Mouse (Mus musculus) gastrocnemius, adult 2 months (tissue): ENCODE measurements around the gene Col5a1. TPM values are rescaled to one million over a fixed set of nuclear protein-coding genes. Genes with fewer than 3 reads are reported as not detected.

Experiments
- DNase-seq: peaks from one replicate; pipeline ENCODE4 v3.0.0; 2022
- H3K27ac ChIP-seq: fragments of 200-600 bp; 2 replicates; pipeline ENCODE4 v1.8.1; 2022; ENCODE audit warnings: mild to moderate bottlenecking
- H3K4me3 ChIP-seq: fragments of 200-600 bp; 2 replicates; pipeline ENCODE4 v1.8.1; 2022; ENCODE audit warnings: mild to moderate bottlenecking, moderate library complexity
- CTCF ChIP-seq: fragments of 200-600 bp; IDR thresholded peaks from 2 replicates; pipeline ENCODE4 v1.8.1; 2022; ENCODE audit warnings: antibody characterized with exemption, mild to moderate bottlenecking, moderate library complexity
- intact Hi-C: fragments of 180-260 bp; cut with DNase I; formaldehyde crosslinking; loops from one replicate; pipeline ENCODE4 v1.15.1; 2025
- long read RNA-seq, 2 experiments: library from polyadenylated mRNA; stranded (forward); transcript quantifications; one replicate each; pipeline ENCODE4 v2.0.0; 2021
- total RNA-seq, 2 experiments: library from RNA; stranded (reverse); gene quantifications; 2 replicates each; pipeline ENCODE4 v1.2.3; 2021

Gene Col5a1
- 10 to 100 TPM; 15.9 to 20.9 TPM for total RNA-seq
- long read RNA-seq, experiment 1, full-length matches to known transcripts, result 1 of 12 reads
- long read RNA-seq, experiment 1, partial matches to known transcripts, result 7 of 12 reads
- long read RNA-seq, experiment 1, other reads (novel, unspliced or antisense), result 4 of 12 reads
- long read RNA-seq, experiment 2, full-length matches to known transcripts, result 1 of 8 reads
- long read RNA-seq, experiment 2, partial matches to known transcripts, result 6 of 8 reads
- long read RNA-seq, experiment 2, other reads (novel, unspliced or antisense), result 1 of 8 reads

GRCm38 (mm10) chr2:27886148-27886551 lies at the start of gene Col5a1:
Gene Col5a1, plus strand, starts transcription at chr2:27886425.
- peak within 1 kb of the TSS; percentile 87 for H3K27ac ChIP-seq
- intact Hi-C loops, result loop anchor here (2.0 to 10.0 kb wide), 2 partner anchors 113 to 341 kb away; no protein-coding TSS in a partner anchor
- H3K4me3 ChIP-seq, result peak within 1 kb of the TSS; percentile 93
- TF ChIP-seq CTCF, result no peak
- DNase-seq, result peak; percentile 93

DNA sequence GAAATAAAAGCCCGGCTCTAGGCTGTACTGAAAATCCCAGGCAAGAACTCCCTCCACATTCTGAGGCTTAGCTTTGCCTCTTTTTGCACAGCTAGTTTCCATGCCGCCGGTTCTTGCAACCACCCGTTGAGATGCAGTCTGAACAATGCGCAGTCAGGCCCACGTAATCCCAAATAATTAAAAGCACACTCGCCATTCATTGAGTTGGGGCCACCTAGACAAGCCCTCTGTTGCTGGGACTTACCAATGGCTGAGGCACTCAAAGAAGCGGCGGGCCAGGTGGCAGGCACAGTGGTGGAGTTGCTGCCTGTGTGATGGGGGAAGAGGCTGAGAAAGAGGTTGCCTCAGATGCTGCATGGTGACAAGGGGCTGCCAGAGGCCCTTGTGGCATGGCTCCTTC lies 48.1 kb upstream of the Col5a1 start:
- DNase-seq, result no peak
- TF ChIP-seq CTCF, result no peak
- no peak overlapping the region for H3K4me3 ChIP-seq
- intact Hi-C loops, result no loop called here
- H3K27ac ChIP-seq, result no peak overlapping the region

DNA sequence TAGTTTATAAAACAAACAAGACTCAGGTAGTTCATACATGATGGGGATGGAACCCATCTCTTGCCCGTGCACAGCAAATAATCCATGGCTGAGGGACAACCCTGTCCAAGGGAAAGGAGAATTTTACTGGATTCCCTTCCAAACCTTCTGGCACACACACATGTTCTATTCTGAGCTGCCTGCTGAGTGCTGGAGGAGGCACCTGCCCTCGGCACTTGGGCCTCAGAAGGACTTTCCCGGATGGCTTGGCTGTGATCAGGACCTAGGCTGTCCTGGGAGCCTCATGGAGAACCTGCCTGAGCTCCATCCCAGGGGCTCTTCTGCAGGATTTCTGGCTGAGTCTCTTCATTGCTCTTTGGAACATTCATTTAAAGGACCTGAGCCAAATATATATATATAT lies 45.3 kb upstream of the Col5a1 start:
- intact Hi-C loops, result no loop called here
- no peak overlapping the region for H3K4me3 ChIP-seq
- peak; percentile 27 for DNase-seq
- TF ChIP-seq CTCF, result no peak
- H3K27ac ChIP-seq, result peak overlapping the region; percentile 38

GRCm38 (mm10) chr2:27842893-27843292 lies 43.3 kb upstream of the Col5a1 start:
- no peak overlapping the region for H3K4me3 ChIP-seq
- DNase-seq, result no peak
- intact Hi-C loops, result no loop called here
- no peak for TF ChIP-seq CTCF
- no peak overlapping the region for H3K27ac ChIP-seq

GRCm38 (mm10) chr2:27844885-27845284 lies 41.3 kb upstream of the Col5a1 start:
- Histone ChIP-seq H3K27ac (no peak overlapping the region), H3K4me3 (no peak overlapping the region)
- intact Hi-C loops, result loop anchor here (5.0 kb wide), 1 partner anchor 63 kb away; no protein-coding TSS in a partner anchor
- no peak for TF ChIP-seq CTCF
- no peak for DNase-seq

DNA sequence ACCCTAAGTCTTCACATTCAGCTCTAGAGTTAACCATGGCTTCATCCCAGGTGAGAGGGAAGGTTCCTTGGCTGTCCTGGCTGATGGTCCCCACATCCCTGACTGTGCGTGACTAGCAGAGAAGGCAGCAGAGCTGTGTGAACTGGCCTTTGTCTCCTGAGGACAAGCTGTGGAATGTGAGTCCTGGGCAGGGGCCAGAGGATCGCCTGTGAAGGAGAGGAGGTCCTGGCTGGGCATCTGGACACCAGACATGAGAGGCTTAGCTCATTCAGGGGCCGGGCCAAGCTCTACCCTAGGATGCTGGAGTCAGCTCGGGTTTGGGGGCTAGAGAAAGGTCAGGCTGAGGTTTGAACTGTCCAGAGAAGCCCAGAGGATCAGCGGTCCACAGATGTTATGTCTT lies 39.2 kb upstream of the Col5a1 start:
- Histone ChIP-seq H3K27ac (peak overlapping the region; percentile 56), H3K4me3 (no peak overlapping the region)
- DNase-seq, result peak; percentile 83
- intact Hi-C loops, result loop anchor here (5.0 kb wide), 1 partner anchor 65 kb away; no protein-coding TSS in a partner anchor
- TF ChIP-seq CTCF, result no peak

DNA sequence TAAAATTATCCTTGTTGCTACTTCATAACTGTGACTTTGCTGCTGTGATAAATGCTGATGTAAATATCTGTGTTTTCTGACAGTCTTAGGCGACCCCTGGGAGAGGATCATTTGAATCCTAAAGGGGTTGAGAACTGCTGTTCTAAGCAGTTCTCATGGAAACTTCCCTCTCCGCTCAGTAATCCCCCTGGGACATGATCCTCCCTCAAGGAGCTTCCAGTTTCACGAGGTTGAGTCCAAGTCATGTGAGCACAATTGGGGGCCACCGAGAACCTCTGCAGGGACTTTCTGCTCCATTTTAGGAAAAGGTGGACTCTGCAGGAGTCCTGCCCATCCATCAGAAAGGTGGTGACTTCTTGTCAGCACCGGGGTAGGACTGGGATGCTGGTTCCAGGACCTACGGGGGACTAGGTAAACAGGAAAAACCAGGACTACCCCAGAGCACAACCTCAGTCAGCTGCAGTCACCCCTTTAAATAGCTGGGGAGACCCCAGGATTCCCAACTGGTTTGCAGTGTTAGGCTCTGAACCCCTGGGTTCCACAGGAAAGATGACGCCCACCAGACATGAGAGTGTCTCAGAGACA lies 38.3 kb upstream of the Col5a1 start:
- Histone ChIP-seq H3K4me3 (no peak overlapping the region), H3K27ac (peak overlapping the region; percentile 56)
- intact Hi-C loops, result loop anchor here (5.0 kb wide), 1 partner anchor 66 kb away; no protein-coding TSS in a partner anchor
- TF ChIP-seq CTCF, result no peak
- DNase-seq, result no peak

DNA sequence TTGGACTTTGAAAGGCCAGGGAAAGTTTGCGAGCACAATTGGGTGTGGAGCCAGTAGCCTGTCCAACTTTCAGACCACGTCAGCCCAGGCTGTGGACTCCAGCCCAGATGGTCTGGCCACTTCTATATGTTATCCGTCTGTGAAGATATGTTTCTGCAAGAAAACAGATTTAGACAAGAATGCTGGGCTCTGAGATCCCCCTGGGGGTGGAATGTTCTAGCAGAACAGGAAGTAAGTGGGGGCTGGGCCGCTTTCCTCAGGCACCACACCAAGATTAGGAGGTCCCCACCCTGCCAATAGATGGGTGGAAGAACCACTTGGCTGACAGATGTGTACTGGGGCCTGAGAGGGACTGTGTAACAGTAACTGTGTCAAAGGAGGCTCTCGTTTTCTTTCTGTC lies 37.8 kb upstream of the Col5a1 start:
- TF ChIP-seq CTCF, result no peak
- intact Hi-C loops, result loop anchor here (5.0 kb wide), 1 partner anchor 66 kb away; no protein-coding TSS in a partner anchor
- peak; percentile 74 for DNase-seq

GRCm38 (mm10) chr2:27858348-27858903 lies 27.8 kb upstream of the Col5a1 start:
- Histone ChIP-seq H3K27ac (peak overlapping the region; percentile 84), H3K4me3 (peak overlapping the region; percentile 50)
- DNase-seq, result peak; percentile 83
- intact Hi-C loops, result loop anchor here (5.0 kb wide), 1 partner anchor 41 kb away; no protein-coding TSS in a partner anchor
- TF ChIP-seq CTCF, result no peak

More for the DNA sequence above, 37.8 kb upstream of the Col5a1 start:
- Histone ChIP-seq H3K4me3 (no peak overlapping the region), H3K27ac (peak overlapping the region; percentile 56)

GRCm38 (mm10) chr2:27861576-27862238 lies 24.5 kb upstream of the Col5a1 start:
- DNase-seq, result peak; percentile 66
- Histone ChIP-seq H3K4me3 (no peak overlapping the region), H3K27ac (peak overlapping the region; percentile 21; the same call in 1 of the 2 replicates)
- no peak for TF ChIP-seq CTCF
- intact Hi-C loops, result no loop called here

DNA sequence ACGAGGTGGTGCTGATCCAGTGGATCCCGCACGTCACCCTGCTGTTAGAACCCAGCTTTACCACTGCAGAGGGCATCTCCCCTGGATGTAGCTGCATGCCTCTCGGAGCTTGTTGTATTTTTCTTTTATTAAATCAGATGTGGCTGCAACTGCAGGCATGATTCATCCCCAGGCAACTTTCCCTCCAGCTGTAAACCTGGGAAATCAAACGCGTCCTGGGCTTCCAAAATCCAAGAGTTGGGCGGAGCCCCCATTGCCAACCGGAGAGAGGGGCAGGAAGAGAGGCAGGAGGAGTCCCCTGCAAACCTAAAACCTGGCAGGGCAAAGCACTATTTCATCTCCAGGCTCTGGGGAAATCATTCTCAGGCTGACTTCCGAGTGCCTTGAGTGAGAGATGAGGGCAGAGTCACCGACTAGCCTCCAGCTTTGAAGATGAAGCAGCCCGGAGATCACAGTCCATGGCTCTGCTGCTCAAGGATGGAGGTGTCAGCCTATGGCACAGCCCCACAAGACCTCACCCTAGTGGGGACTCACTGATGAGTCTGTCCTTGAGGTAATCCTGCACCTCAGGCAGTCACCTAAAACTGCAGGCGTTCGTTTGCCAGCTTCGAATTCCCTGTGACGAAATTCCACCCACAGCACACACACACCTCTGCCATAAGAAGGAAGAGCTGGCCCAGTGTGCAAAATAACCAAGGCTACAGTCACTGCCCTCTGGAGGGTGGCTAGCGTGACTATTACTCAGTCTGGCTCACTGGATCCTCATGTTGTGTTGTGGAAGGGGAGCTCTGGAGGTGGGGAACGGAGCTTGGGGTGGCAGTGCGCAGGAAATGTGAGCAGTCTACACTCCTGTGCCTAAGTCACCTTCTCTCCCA lies 21.5 kb upstream of the Col5a1 start:
- TF ChIP-seq CTCF, result no peak
- H3K27ac ChIP-seq, result peak overlapping the region; percentile 51
- intact Hi-C loops, result no loop called here
- peak overlapping the region; percentile 21 for H3K4me3 ChIP-seq
- peak; percentile 51 for DNase-seq

DNA sequence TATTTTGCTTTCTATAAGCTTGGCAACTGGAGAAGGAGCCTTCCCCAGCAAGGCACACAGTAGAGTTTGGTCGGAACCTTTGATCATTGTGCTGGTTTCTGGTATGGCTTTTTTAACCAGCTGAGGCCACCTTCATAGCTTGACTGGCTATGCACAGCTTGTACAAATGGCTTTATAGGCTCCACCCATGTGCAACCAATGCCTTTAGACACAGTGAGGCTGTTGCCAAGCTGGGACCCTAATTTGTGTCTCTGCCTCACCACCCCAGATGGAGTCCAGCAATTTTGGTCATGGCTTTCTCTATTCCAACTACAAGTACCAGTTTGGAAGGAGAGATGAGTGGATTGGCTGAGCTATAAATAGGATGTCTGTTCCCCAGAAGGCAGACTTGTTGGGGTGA lies 15.6 kb upstream of the Col5a1 start:
- H3K27ac ChIP-seq, result no peak overlapping the region
- no peak overlapping the region for H3K4me3 ChIP-seq
- DNase-seq, result no peak
- no peak for TF ChIP-seq CTCF
- intact Hi-C loops, result no loop called here
